Mouse (Mus musculus) CD8-positive naive resting alpha-beta T cell, adult 2 months (primary cell): ENCODE data around the gene Stx8.

Experiments used
- DNase-seq, 2 experiments: peaks; one replicate each; pipeline ENCODE4 v3.0.0; 2022; ENCODE audit warnings: low read depth in 2 of 2, low spot score in 2 of 2

Stx8 gene

GRCm38 (mm10) chr11:68136687-68137086, 170.7 kb downstream of the Stx8 start:
- DNase-seq, result no peak

DNA sequence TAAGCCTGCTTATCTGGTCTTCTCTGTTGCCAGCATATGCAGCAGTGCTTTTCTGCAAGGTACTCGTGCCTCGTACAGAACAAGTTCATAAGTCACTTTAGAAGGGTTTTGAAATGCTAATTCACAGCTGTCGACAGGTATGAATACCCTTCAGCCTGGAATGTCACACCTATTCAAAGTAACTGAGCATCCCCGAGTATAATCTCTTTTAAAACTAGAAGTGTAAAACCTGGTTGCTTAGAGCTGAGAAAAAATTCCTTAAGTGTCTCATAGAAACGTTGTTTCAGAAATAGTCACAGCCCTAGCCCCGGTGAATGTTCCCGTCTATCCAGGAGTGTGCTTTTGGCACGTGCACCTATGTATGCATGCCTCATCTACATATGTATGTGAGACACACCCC, 176.3 kb downstream of the Stx8 start:
- DNase-seq, result no peak

DNA sequence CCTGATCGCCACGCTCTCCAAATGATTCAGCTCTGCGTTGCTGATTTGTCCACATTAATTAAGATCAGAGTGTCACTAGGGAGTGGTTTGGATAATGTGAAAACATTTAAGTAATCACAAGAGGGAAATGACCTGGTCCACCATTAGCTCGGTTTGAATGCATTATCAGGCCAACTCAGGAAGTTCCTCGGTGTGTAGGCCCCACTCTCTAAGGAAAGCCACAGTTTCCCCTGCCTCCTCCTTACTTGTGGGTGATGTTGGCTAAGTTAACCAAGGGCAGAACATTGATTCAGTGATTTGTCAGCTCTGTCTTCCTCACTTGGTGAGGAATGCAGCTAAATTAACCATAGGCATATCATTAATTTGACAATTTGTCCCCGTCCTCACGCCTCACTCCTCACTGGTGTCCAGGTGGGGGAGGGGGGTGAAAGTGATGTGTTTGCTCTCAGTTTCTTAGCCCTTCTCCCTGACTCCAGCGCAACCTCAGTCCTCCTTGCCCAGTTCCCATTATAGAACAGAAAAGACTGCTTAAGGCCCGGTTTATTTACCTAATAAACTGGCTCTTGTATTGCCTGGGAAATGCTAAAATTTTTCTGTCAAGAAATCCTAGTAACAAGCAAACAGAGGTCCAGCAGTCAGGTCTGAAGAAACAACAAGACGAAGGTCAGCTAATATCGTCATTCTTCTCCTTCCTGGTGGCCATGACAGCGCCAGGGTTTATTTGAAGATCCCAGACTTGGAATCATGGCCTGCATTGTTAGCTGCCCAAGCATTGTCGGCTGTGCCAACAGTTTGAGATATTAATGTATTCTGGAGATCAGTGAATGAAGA, 178.5 kb downstream of the Stx8 start:
- no peak for DNase-seq

- DNase-seq, result no peak
These were observed 179.1 kb downstream of the Stx8 start for GRCm38 (mm10) chr11:68145066-68145585.

DNA sequence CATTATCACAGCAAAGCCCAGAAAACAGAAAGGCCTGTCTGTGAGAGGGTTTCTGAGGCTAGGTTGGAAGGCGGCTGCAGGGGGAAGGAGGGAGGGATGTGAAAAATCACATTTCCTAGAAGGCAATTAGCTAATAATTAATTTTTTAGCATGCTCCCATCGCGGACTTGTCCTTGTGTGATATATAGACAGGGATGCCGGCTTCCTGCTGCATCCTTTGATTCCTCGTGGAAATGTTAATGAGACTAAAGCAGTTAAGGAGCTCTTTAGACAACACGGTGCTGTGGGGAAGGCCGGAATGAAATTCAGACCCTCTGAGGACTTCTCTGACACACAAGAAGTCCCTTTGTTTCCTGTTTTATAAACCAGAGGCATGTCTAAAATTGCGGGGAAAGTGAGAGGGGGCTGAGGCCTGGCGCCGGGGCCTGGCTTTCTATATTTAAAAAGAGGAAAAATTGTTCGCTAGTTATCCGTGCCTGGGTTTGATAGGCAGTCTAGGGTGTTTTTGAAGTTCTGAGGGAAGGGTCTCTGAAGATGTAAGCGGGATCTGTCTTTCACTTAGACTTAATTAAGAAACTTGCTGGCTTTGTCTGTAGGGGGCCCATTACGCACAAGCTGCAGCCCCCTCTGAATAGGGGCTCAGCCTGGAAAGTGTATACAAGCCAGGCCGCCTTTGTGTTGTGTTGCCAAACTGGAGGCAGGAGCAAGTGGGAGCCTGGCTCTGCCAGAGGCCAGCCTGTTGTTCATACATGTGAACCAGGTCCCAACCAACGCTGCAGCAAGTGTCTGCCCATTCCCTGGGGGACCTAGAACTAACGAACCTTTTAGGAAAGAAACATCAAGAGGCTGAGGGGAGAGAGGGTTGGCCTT, 179.8 kb downstream of the Stx8 start:
- DNase-seq, result no peak

DNA sequence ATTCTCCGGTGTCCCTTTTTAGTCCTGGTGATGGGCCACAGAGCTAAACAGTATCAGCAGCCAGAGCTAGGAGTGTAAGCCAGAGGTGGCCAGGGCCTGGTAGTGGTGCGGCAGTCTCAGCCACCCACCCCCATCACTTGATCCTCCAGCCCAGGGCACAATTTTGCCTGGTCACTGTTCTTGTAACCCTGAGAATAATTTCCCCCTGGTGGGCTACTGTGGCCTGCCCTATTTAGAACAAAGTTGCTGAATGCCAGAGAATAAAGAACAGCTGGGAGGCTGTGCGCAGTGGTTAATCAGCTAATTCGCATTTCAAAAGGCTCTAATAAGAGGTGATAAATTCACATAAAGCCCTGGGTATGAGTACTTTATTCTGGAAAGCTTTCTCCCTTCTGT, 180.5 kb downstream of the Stx8 start:
- DNase-seq, result no peak

GRCm38 (mm10) chr11:68150938-68151337, 184.9 kb downstream of the Stx8 start:
- DNase-seq, result no peak

- no peak for DNase-seq
These were observed 189.8 kb downstream of the Stx8 start for GRCm38 (mm10) chr11:68155821-68156220.

DNA sequence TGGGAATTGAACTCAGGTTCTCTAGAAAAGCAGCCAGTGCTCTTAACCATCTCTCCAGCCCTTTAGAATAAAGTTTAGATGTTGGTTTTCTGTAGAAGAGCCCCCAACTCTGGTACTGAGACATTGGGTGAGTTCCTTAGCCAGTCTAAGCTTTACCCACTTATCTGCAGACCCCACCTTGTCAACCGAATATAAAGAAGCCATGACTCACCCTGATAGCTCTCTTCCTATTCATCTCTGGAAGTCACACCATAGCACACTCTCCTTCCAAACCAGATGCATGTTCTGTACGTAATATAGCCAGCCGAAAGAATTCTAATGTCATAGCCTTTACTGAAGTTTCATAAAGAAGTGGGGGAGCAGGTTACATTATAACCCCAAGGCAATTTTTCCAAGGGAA, 192.2 kb downstream of the Stx8 start:
- no peak for DNase-seq

DNA sequence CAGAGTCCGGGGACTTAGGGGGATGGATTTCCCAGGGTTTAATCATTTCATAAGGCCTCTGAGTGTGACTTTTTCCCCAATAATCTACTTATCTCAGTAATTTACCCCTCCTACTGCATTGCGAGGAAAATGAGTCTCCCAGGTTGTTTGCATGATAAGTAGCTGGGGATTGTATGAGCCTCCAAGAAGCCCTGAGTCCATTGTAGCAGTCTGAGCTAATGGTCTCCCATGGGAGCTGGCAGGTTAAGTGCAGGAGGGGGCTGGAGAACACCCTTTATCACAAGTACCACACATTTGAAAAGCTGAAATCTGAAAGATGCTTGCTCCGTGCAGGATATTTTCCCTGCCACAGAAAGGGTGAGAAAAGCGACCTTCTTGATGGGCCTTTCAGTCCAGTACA, 193.9 kb downstream of the Stx8 start:
- DNase-seq, result no peak

DNA sequence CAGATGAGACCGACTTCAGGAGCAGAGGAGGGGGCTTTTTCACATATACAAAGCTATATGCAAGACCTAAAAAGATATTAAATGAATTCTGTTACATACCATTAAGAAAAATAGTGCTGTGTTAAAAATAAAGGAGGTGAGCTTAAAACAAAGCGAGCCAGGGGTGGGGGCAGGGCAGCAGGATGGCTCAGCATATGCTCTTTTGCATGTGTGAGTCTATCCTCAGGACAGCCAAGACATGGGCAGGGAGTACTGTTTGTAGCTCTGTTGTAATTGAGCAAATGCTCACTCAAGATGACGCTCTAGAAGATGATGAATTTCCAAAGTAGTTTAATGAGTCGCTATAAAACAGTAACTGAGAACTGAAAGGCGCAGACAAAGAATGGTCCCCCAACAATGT, 198.4 kb downstream of the Stx8 start:
- DNase-seq, result no peak

DNA sequence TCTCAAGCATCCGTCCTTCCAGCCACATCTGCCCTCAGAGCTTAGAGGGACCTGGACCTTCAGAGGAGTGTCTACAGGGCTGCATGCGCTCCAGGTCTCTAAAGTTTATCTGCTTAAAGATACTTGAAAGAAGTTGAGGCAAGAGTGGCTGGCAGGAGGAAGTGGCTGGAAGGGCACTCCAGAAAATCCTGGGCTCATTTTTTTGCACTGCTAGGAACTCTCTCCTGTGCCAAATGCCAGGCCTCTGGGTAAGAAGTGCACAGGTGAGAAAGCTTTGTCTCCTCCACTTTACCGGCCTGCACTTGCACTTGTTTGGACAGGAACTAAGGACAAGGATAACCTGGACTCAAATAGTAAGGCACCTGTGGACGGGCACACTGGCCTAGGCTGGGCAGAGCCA, 202.4 kb downstream of the Stx8 start:
- no peak for DNase-seq

- DNase-seq, result no peak
These were observed 206.1 kb downstream of the Stx8 start for GRCm38 (mm10) chr11:68171973-68172647.

DNA sequence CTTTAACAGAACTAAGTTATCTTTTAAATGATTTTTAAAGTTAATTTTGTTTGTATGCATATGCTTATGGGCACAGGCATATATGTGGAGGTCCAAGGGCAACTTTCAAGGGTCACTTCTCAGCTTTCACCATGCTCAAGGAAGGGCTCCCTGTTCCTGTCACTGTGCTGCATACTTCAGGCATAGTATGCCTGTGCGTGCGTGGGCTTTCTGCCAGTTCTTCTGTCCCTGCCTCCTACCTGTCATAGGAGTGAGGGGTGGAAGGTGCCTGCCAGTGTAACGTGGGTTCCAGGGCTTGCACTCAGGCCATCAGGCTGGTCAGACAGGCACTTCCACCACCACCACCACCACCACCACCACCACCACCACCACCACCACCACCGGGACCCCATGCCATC, 206.7 kb downstream of the Stx8 start:
- no peak for DNase-seq

- no peak for DNase-seq
These were observed 210.6 kb downstream of the Stx8 start for GRCm38 (mm10) chr11:68176550-68176949.

DNA sequence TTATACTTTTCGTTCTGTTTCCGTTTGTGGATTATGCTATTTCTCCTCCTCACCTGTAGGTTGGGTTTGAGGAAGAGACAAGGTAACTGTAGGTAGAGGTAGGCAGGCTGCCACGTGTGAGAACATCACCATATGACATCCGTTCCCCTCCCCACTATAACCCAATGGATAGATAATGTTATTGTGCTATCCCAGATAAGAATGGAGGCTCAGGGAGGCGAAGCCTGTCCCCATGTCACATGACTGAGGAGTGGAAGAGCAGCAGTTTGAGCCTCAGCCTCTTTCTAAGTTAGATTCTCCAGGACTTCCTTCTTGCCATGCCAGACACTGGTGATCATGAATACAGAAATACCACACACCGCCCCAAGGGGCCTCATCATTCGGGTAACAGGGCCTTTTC, 211.4 kb downstream of the Stx8 start:
- no peak for DNase-seq

DNA sequence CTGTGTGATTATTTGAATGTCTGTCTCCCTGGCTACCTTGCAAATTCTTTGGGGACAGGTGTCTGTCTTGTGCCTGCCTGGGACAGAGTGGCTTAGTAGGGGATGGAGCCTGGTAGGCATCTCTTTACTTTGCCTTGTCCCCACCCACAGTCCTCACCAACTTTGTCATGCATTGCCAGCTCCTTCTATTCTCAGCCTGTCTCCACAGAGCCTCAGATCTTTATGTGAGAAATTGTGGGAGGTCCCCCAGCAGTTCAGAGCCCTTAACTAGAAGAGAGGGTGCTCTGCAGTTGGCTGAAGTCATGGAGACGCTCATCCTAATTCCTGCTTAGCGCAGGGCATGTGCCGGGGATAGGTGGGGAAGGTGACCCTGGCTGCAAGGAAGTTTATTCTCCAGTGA, 219.7 kb downstream of the Stx8 start:
- no peak for DNase-seq

DNA sequence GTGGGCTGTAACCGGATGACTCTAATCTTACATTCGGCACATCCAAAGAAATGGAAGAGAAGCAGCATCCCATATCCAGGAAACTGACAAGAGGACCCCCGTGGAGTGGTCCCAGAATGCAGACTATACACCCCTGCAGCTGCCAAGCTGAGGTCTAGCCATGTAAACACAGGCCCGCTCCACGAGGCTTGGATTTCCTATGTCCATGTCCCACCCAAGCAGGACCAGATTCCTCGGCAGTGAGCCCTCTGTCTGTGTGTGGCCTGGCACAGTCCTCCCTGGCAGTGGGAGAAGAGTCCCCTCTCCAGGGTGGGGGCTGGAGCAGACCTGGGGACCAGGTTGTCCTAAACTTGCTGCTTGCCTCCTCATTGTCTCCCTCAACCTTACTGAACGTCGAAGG, 221.2 kb downstream of the Stx8 start:
- no peak for DNase-seq

DNA sequence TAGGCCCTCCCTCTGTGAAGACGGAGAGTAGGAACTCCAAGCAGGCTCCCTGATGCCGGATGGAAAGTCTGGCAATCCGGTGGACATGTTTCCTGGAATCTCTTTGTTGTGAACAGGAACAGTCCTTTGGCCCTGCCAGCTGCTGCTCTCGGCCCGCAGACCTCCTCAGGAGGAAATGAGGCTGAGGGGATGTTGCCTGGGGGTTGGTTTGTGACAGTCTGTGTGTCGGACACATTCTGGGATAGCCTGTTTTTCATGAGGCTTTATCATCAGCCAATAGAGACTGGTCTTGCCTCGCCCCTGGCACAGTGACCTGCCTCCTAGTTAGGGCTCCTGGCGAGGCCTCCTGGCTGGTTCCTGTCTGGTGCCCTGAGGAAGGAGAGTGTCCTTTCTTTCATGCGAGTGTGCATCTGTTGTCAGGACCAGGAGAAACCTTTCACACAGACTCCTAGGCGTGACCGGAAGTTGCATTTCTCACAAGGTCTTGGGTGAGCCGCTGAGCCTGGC, 222.8 kb downstream of the Stx8 start:
- DNase-seq, result no peak

GRCm38 (mm10) chr11:68190849-68191248, 224.9 kb downstream of the Stx8 start:
- no peak for DNase-seq

GRCm38 (mm10) chr11:68195168-68195567, 229.2 kb downstream of the Stx8 start:
- no peak for DNase-seq
